8 mouse cellular contexts compared by ENCODE assay signal in genomic region chr8:118979800-118980199, GRCm38 (mm10).
DNase-seq lines count a peak whose midpoint lies in the region; ATAC-seq lines count a peak whose summit lies in the region.

No protein-coding gene starts in this region.

- ATAC-seq in midbrain, embryonic 16.5 days: no peak

- H3K4me3 ChIP-seq in midbrain, embryonic 10.5 days: no peak overlapping the region
- H3K4me3 ChIP-seq in midbrain, embryonic 16.5 days (ENCODE audit: low read depth, low read length): no peak overlapping the region

- H3K9me3 ChIP-seq in midbrain, embryonic 10.5 days (replicated peaks): no peaks in the 10 kb centered on the region
- peaks cover 5% of the 10 kb centered on the region; the same call in 1 of the 2 replicates for H3K9me3 ChIP-seq in midbrain, embryonic 16.5 days (replicated peaks; ENCODE audit: control insufficient read depth, low read length, poor library complexity, severe bottlenecking)

- 21% methylated on average over 5 of the region's 5 CpGs for WGBS in midbrain, embryonic 10.5 days
- WGBS in midbrain, embryonic 16.5 days: 20% methylated on average over 5 of the region's 5 CpGs

- no peaks in the 10 kb centered on the region for H3K27me3 ChIP-seq in midbrain, embryonic 10.5 days (ENCODE audit: low read depth, poor library complexity, severe bottlenecking)
- H3K27me3 ChIP-seq in midbrain, embryonic 16.5 days (ENCODE audit: control insufficient read depth, insufficient read depth, low read depth, low read length): no peaks in the 10 kb centered on the region

- peak; percentile 16 to 20 for DNase-seq in heart, postnatal 10 days
- DNase-seq in heart, adult 8-10 months (ENCODE audit: low spot score): no peak
- peak; percentile 17 for DNase-seq in midbrain, embryonic 10.5 days (ENCODE audit: low spot score)
- peak; percentile 52 to 54 for DNase-seq in cerebellum, adult 18-20 months
- peak; percentile 62 for DNase-seq in left cerebral cortex, postnatal 4 days
- DNase-seq in layer of hippocampus, adult 9-11 months: no peak
- no peak for DNase-seq in kidney, adult 11 months

- H3K27ac ChIP-seq in midbrain, embryonic 10.5 days (replicated peaks): no peak overlapping the region
- H3K27ac ChIP-seq in midbrain, embryonic 16.5 days (ENCODE audit: low read length): no peak overlapping the region

- no peak overlapping the region for H3K9ac ChIP-seq in midbrain, embryonic 16.5 days (ENCODE audit: low read depth, low read length)

- H3K4me2 ChIP-seq in midbrain, embryonic 16.5 days (ENCODE audit: low read length): no peak overlapping the region

- intact Hi-C loops in heart, postnatal 10 days (cut with DNase I): no loop called here
- intact Hi-C loops in left cerebral cortex, postnatal 4 days (cut with DNase I): no loop called here

- no peaks in the 10 kb centered on the region for H3K4me1 ChIP-seq in midbrain, embryonic 10.5 days
- no peaks in the 10 kb centered on the region for H3K4me1 ChIP-seq in midbrain, embryonic 16.5 days (ENCODE audit: control insufficient read depth, insufficient read depth, low read length)

- no peaks in the 10 kb centered on the region for H3K36me3 ChIP-seq in midbrain, embryonic 10.5 days
- H3K36me3 ChIP-seq in midbrain, embryonic 16.5 days (ENCODE audit: control insufficient read depth, insufficient read depth, low read length): no peaks in the 10 kb centered on the region

Comparison
In these comparisons a context has a peak if more than half of its experiments do, and no peak if none do; other contexts are left out.
1. DNase-seq: peak in heart, postnatal 10 days (2 of 2), midbrain, embryonic 10.5 days (single experiment), cerebellum, adult 18-20 months (2 of 2) and left cerebral cortex, postnatal 4 days (single experiment); none in heart, adult 8-10 months (single experiment), layer of hippocampus, adult 9-11 months (single experiment) and kidney, adult 11 months (single experiment).